Mouse (Mus musculus) bone marrow, adult 2 months (tissue): ENCODE measurements around the gene Bpgm. TPM values are rescaled to one million over a fixed set of nuclear protein-coding genes. Genes with fewer than 3 reads are reported as not detected.

Experiments used
- H3K27ac ChIP-seq: fragments of 200-500 bp; 2 replicates; pipeline ENCODE4 v1.5.1; 2012; ENCODE audit warnings: low read depth, mild to moderate bottlenecking, control low read depth, inconsistent platforms, low read length; ENCODE audit not compliant: control insufficient read depth, poor library complexity, insufficient read depth
- H3K4me1 ChIP-seq: fragments of 200-500 bp; 2 replicates; pipeline ENCODE4 v1.6.1; 2011; ENCODE audit warnings: low read length; ENCODE audit not compliant: control insufficient read depth, insufficient read depth
- H3K4me3 ChIP-seq: fragments of 200-500 bp; replicated peaks from 2 replicates; pipeline ENCODE3; 2011; ENCODE audit warnings: mild to moderate bottlenecking, low read depth, low read length, control low read depth; ENCODE audit not compliant: control insufficient read depth
- CTCF ChIP-seq: fragments of 200-500 bp; IDR thresholded peaks from 2 replicates; pipeline ENCODE4 v1.5.1; 2011; ENCODE audit warnings: low read length, control low read depth; ENCODE audit not compliant: control insufficient read depth, insufficient read depth
- POLR2A ChIP-seq: fragments of 200-500 bp; IDR thresholded peaks from 2 replicates; pipeline ENCODE4 v1.6.1; 2011; ENCODE audit warnings: low read depth, mild to moderate bottlenecking, control low read depth, low read length, borderline replicate concordance; ENCODE audit not compliant: control insufficient read depth
- WGBS: fragments of 180-500 bp; shearing (Covaris S2); methylation state at CpG from one replicate; pipeline ENCODE4 v1.1.7; 2018; 5-methylcytosine and 5-hydroxymethylcytosine counted together
- polyA plus RNA-seq: library from polyadenylated mRNA; stranded (reverse); fragments of >200 nt; gene quantifications from 2 replicates; pipeline ENCODE4 v1.2.4, GENCODE M21; 2011; ENCODE audit warnings: low replicate concordance; ENCODE audit not compliant: missing spikeins, insufficient read depth, insufficient read length

Bpgm gene
- polyA plus RNA-seq, 1 experiment = 201 TPM

- Histone ChIP-seq H3K4me3 (no peak overlapping the region), H3K27ac (no peak overlapping the region), H3K4me1 (no peaks in the 10 kb centered on the region)
- TF ChIP-seq POLR2A = no peak
- no peak for TF ChIP-seq CTCF
- 23% methylated on average over 7 of the region's 7 CpGs for WGBS
Observed at GRCm38 (mm10) chr6:34495140-34495551, 19.1 kb downstream of the Bpgm start.

GRCm38 (mm10) chr6:34497991-34498625 is 22.1 kb downstream of the Bpgm start:
- no peaks in the 10 kb centered on the region for H3K4me1 ChIP-seq
- H3K27ac ChIP-seq = no peak overlapping the region
- 67% methylated on average over 5 of the region's 5 CpGs for WGBS
- H3K4me3 ChIP-seq = no peak overlapping the region
- TF ChIP-seq POLR2A = no peak
- no peak for TF ChIP-seq CTCF

- H3K27ac ChIP-seq = no peak overlapping the region
- no peak overlapping the region for H3K4me3 ChIP-seq
- 85% methylated on average over 7 of the region's 7 CpGs for WGBS
- H3K4me1 ChIP-seq = no peaks in the 10 kb centered on the region
- TF ChIP-seq POLR2A (no peak), CTCF (no peak)
Observed at GRCm38 (mm10) chr6:34502291-34502690, 26.3 kb downstream of the Bpgm start.

- Histone ChIP-seq H3K27ac (no peak overlapping the region), H3K4me1 (no peaks in the 10 kb centered on the region), H3K4me3 (no peak overlapping the region)
- no peak for TF ChIP-seq CTCF
- TF ChIP-seq POLR2A = no peak
- WGBS = 94% methylated on average over 11 of the region's 11 CpGs
Observed at GRCm38 (mm10) chr6:34505957-34506356, 29.9 kb downstream of the Bpgm start.

- 28% methylated on average over 4 of the region's 4 CpGs for WGBS
- no peaks in the 10 kb centered on the region for H3K4me1 ChIP-seq
- H3K4me3 ChIP-seq = no peak overlapping the region
- no peak overlapping the region for H3K27ac ChIP-seq
- TF ChIP-seq POLR2A (no peak), CTCF (no peak)
Observed at GRCm38 (mm10) chr6:34507581-34507980, 31.6 kb downstream of the Bpgm start.

- Histone ChIP-seq H3K27ac (no peak overlapping the region), H3K4me1 (no peaks in the 10 kb centered on the region), H3K4me3 (no peak overlapping the region)
- 59% methylated on average over 4 of the region's 4 CpGs for WGBS
- TF ChIP-seq POLR2A (no peak), CTCF (no peak)
Observed at GRCm38 (mm10) chr6:34508016-34508415, 32.0 kb downstream of the Bpgm start.

GRCm38 (mm10) chr6:34510277-34510676 is 34.3 kb downstream of the Bpgm start:
- Histone ChIP-seq H3K4me3 (no peak overlapping the region), H3K27ac (no peak overlapping the region), H3K4me1 (no peaks in the 10 kb centered on the region)
- WGBS = 64% methylated on average over 5 of the region's 5 CpGs
- no peak for TF ChIP-seq POLR2A
- TF ChIP-seq CTCF = no peak

GRCm38 (mm10) chr6:34511410-34511809 is 35.4 kb downstream of the Bpgm start:
- H3K4me3 ChIP-seq = no peak overlapping the region
- H3K4me1 ChIP-seq = no peaks in the 10 kb centered on the region
- no peak overlapping the region for H3K27ac ChIP-seq
- TF ChIP-seq CTCF (no peak), POLR2A (no peak)
- WGBS = 30% methylated on average over 2 of the region's 2 CpGs

GRCm38 (mm10) chr6:34512741-34513140 is 36.7 kb downstream of the Bpgm start:
- no peak for TF ChIP-seq CTCF
- TF ChIP-seq POLR2A = no peak
- no peak overlapping the region for H3K27ac ChIP-seq

More at GRCm38 (mm10) chr6:34512741-34513140, 36.7 kb downstream of the Bpgm start:
- H3K4me3 ChIP-seq = no peak overlapping the region
- H3K4me1 ChIP-seq = no peaks in the 10 kb centered on the region; the same call in 1 of the 2 replicates
